Mouse (Mus musculus): Measurements from ENCODE around the gene 1700020A23Rik. TPM values are rescaled to one million over a fixed set of nuclear protein-coding genes. Genes with fewer than 3 reads are reported as not detected.

The 1700020A23Rik gene
- polyA plus RNA-seq (2014; fragmentation: Illumina TruSeq; extraction: RNeasy Lipid Tissue Mini Kit (QIAGEN cat#74804); ENCODE audit: low read depth, low replicate concordance) = not detected

DNA sequence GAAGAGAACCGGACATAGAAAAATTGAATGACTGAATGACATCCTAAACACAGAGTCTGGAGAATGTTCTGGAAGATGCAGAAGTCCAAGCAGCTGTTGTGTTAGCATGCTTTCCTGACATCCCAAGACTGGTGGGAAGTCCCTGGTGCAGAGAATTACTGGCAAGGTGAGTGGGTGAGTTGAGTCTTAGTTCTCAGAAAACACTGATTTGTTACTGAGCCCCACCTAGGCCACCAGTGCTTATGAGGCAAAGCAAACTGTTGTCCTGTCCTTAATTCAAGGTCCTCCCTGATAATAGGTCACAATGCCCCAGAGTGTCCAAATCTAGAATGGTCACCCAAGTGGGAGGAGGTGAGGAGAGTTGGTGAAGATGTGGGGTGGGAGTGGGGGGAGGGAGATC, at the start of gene 1700020A23Rik, which contains the start of gene Gm28372:
TSS of gene 1700020A23Rik (plus strand) at position 321 of the 400 bp plus-strand sequence.
TSS of gene Gm28372 (plus strand) at position 301 of the 400 bp plus-strand sequence.

DNA sequence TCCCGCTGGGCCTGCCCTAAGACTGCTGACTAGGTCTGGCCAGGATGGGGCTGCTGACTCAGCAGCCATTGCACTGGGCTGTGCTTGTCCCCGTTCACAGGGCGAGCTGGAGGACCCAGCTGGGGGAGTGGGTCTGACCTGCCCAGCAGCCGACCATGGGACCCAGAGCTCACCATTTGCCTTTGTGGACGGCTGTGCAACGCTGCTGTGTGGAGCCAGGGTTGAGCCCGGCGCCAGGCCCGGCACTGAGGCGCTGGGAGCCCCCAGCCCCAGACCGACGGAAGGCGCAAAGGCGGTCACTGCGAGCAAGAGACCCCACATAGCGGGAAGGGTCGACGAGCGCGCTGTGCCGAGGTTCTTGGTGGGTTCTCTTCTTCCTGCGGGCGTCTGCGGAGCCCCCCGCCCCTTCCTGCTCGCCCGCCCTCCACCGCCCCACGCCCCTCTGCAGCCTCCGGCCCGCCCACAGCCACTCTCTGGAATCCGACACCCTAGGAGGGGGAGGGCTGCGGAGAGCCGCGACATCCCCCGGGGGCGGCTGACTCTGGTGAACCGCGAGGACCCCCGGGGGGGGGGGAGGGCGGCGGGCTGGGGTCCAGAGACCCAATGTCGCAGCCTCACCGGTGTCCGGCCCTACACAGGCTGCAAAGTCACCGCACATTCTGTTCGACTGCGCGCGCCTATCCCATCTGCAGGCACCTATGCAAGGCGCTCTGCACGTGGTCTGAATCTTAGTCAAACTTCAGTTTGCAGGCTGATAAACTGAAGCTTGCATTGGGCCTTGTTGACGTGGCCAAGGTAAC, 7.7 kb upstream of the 1700020A23Rik start, which contains the start of gene Cpxm1:
TSS of gene Cpxm1 (minus strand) at position 389 of the 800 bp plus-strand sequence.

GRCm38 (mm10) chr2:130406178-130406577, 1.1 kb downstream of the 1700020A23Rik start, which contains the start of gene Tmem239:
Gene Tmem239 (plus strand): TSS chr2:130406478.

DNA sequence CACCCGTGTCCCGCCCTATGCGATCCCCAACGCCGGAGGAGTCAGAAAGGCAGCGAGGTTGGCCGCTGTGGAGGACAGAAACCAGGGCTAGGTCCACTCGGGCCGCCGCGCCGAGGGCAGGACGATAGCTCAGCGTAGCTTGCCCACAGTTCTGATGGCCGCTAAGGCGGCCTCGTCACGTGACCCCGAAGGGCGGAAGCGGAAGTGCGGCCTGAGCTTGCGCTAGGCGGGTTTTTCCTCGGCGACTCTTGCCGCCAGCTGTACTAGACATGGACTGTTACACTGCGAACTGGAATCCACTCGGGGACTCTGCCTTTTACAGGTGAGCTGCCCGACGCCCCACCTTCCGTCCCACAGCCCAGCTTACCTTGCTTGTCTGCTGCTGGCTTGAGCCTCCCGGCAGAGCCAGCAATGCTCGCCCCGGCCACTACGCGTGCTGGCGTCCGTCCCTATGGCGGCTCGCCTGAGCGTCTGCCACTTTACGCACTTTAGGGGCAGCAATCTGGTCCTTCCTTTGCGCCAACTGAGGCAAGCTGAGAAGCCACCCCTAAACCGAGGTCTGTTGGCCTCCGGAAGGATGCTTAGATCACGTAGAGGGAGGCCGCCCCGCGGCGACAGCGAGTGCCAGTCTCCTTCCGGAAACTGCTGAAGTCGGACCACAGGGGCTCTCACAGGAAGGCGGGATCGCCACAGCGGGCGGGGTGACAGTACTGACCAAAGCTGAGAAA, 19.2 kb downstream of the 1700020A23Rik start, which contains the start of the genes Vps16 and Pced1a:
TSS of gene Vps16 (plus strand) at position 214 of the 728 bp plus-strand sequence.
TSS of gene Pced1a (minus strand) at position 576 of the 728 bp plus-strand sequence.

DNA sequence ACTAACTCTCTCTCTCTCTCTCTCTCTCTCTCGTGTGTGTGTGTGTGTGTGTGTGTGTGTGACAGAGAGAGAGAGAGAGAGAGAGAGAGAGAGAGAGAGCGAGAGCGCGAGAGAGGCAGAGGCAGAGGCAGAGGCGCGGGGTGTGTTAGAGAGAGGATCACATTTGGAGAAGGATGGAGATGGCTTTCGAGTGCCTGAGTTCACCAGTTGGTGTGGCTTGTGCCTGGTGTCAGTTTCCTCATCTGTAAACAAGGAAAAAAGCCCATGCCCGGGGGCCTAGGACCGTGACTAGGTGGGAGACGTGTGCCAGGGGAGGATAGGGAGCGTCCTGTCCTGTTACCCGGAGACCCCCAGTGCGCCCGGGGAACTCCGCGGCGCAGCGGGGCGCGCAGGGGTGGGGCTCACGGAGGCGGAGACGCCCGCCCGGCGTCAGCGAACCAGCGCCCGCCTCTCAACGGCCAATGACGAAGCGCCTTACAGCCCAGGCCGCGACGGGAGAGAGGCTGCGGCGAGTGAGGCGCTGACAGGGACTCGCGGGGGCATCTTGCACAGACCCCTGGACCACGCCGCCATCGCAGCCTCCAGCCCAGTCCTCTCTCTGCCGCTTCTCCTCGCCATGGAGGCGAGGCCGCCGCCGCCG, 44.9 kb downstream of the 1700020A23Rik start, which contains the start of gene Ptpra:
TSS of gene Ptpra (plus strand) at position 485 of the 640 bp plus-strand sequence.

Other genes starting within 250 kb of the 1700020A23Rik start
- gene Snrpb, start 225.9 kb upstream of the 1700020A23Rik start, polyA plus RNA-seq (2014; fragmentation: Illumina TruSeq; extraction: RNeasy Lipid Tissue Mini Kit (QIAGEN cat#74804); ENCODE audit: low read depth, low replicate concordance) = 8.1 TPM
- gene Tmc2, start 210.1 kb upstream of the 1700020A23Rik start, polyA plus RNA-seq (2014; fragmentation: Illumina TruSeq; extraction: RNeasy Lipid Tissue Mini Kit (QIAGEN cat#74804); ENCODE audit: low read depth, low replicate concordance) = not detected
- 27.9 TPM for gene Nop56, start 130.8 kb upstream of the 1700020A23Rik start, polyA plus RNA-seq (2014; fragmentation: Illumina TruSeq; extraction: RNeasy Lipid Tissue Mini Kit (QIAGEN cat#74804); ENCODE audit: low read depth, low replicate concordance)
- gene Idh3b, start 120.7 kb upstream of the 1700020A23Rik start, polyA plus RNA-seq (2014; fragmentation: Illumina TruSeq; extraction: RNeasy Lipid Tissue Mini Kit (QIAGEN cat#74804); ENCODE audit: low read depth, low replicate concordance) = 114 TPM
- not detected for gene Ebf4, start 110.1 kb upstream of the 1700020A23Rik start, polyA plus RNA-seq (2014; fragmentation: Illumina TruSeq; extraction: RNeasy Lipid Tissue Mini Kit (QIAGEN cat#74804); ENCODE audit: low read depth, low replicate concordance)
- not detected for gene Cpxm1, start 7.7 kb upstream of the 1700020A23Rik start, polyA plus RNA-seq (2014; fragmentation: Illumina TruSeq; extraction: RNeasy Lipid Tissue Mini Kit (QIAGEN cat#74804); ENCODE audit: low read depth, low replicate concordance)
- gene Gm28372, start within 50 bp of the 1700020A23Rik start, polyA plus RNA-seq (2014; fragmentation: Illumina TruSeq; extraction: RNeasy Lipid Tissue Mini Kit (QIAGEN cat#74804); ENCODE audit: low read depth, low replicate concordance) = not detected
- gene Tmem239, start 1.2 kb downstream of the 1700020A23Rik start, polyA plus RNA-seq (2014; fragmentation: Illumina TruSeq; extraction: RNeasy Lipid Tissue Mini Kit (QIAGEN cat#74804); ENCODE audit: low read depth, low replicate concordance) = not detected
- gene Vps16, start 19.1 kb downstream of the 1700020A23Rik start, polyA plus RNA-seq (2014; fragmentation: Illumina TruSeq; extraction: RNeasy Lipid Tissue Mini Kit (QIAGEN cat#74804); ENCODE audit: low read depth, low replicate concordance) = 15.7 TPM
- gene Pced1a, start 19.4 kb downstream of the 1700020A23Rik start, polyA plus RNA-seq (2014; fragmentation: Illumina TruSeq; extraction: RNeasy Lipid Tissue Mini Kit (QIAGEN cat#74804); ENCODE audit: low read depth, low replicate concordance) = 5.1 TPM
- 41.6 TPM for gene Ptpra, start 45.0 kb downstream of the 1700020A23Rik start, polyA plus RNA-seq (2014; fragmentation: Illumina TruSeq; extraction: RNeasy Lipid Tissue Mini Kit (QIAGEN cat#74804); ENCODE audit: low read depth, low replicate concordance)
- 2.6 TPM for gene Mrps26, start 158.5 kb downstream of the 1700020A23Rik start, polyA plus RNA-seq (2014; fragmentation: Illumina TruSeq; extraction: RNeasy Lipid Tissue Mini Kit (QIAGEN cat#74804); ENCODE audit: low read depth, low replicate concordance)
- gene Oxt, start 170.9 kb downstream of the 1700020A23Rik start, polyA plus RNA-seq (2014; fragmentation: Illumina TruSeq; extraction: RNeasy Lipid Tissue Mini Kit (QIAGEN cat#74804); ENCODE audit: low read depth, low replicate concordance) = not detected
- not detected for gene Avp, start 177.3 kb downstream of the 1700020A23Rik start, polyA plus RNA-seq (2014; fragmentation: Illumina TruSeq; extraction: RNeasy Lipid Tissue Mini Kit (QIAGEN cat#74804); ENCODE audit: low read depth, low replicate concordance)
- 16.1 TPM for gene Fastkd5, start 224.8 kb downstream of the 1700020A23Rik start, polyA plus RNA-seq (2014; fragmentation: Illumina TruSeq; extraction: RNeasy Lipid Tissue Mini Kit (QIAGEN cat#74804); ENCODE audit: low read depth, low replicate concordance)
- 2.9 TPM for gene Ubox5, start 224.8 kb downstream of the 1700020A23Rik start, polyA plus RNA-seq (2014; fragmentation: Illumina TruSeq; extraction: RNeasy Lipid Tissue Mini Kit (QIAGEN cat#74804); ENCODE audit: low read depth, low replicate concordance)
- gene Lzts3, start 237.5 kb downstream of the 1700020A23Rik start, polyA plus RNA-seq (2014; fragmentation: Illumina TruSeq; extraction: RNeasy Lipid Tissue Mini Kit (QIAGEN cat#74804); ENCODE audit: low read depth, low replicate concordance) = 3.4 TPM

Data from liver, adult 10 weeks (tissue).